Mouse (Mus musculus) spleen, postnatal 4 days (tissue): ENCODE data around the gene Cers2.

Experiments
- DNase-seq, 2 experiments: peaks; one replicate each; pipeline ENCODE4 v3.0.0; 2022; ENCODE audit warnings: low spot score in 2 of 2

Cers2 gene

GRCm38 (mm10) chr3:95289419-95289818 is 25.2 kb upstream of the Cers2 start:
- DNase-seq: no peak

- no peak for DNase-seq
Observed at GRCm38 (mm10) chr3:95290156-95290555, 24.4 kb upstream of the Cers2 start.

- DNase-seq: no peak
Observed at GRCm38 (mm10) chr3:95291041-95291440, 23.6 kb upstream of the Cers2 start.

- DNase-seq: no peak
Observed at GRCm38 (mm10) chr3:95292899-95293298, 21.7 kb upstream of the Cers2 start.

- no peak for DNase-seq
Observed at GRCm38 (mm10) chr3:95293537-95293936, 21.1 kb upstream of the Cers2 start.

- no peak for DNase-seq
Observed at GRCm38 (mm10) chr3:95294316-95294715, 20.3 kb upstream of the Cers2 start.

- DNase-seq: no peak
Observed at GRCm38 (mm10) chr3:95294718-95295117, 19.9 kb upstream of the Cers2 start.

GRCm38 (mm10) chr3:95295321-95296102 is 19.1 kb upstream of the Cers2 start:
- DNase-seq: no peak

GRCm38 (mm10) chr3:95296103-95296469 is 18.5 kb upstream of the Cers2 start:
- peak; percentile 47 to 78 for DNase-seq

GRCm38 (mm10) chr3:95298018-95298417 is 16.6 kb upstream of the Cers2 start:
- no peak for DNase-seq

- DNase-seq: no peak
Observed at GRCm38 (mm10) chr3:95301204-95301796, 13.3 kb upstream of the Cers2 start.

- DNase-seq: no peak
Observed at GRCm38 (mm10) chr3:95306244-95306643, 8.3 kb upstream of the Cers2 start.

GRCm38 (mm10) chr3:95307100-95307499 is 7.5 kb upstream of the Cers2 start, which contains the start of gene Anxa9:
Gene Anxa9, minus strand, starts transcription at chr3:95307176.
- no peak for DNase-seq

GRCm38 (mm10) chr3:95310496-95310895 is 4.1 kb upstream of the Cers2 start:
- DNase-seq: no peak

GRCm38 (mm10) chr3:95310968-95311882 is 3.4 kb upstream of the Cers2 start:
- peak; percentile 72 to 82 for DNase-seq

- DNase-seq: peak; percentile 68 to 77
Observed at GRCm38 (mm10) chr3:95312623-95313022, 2.0 kb upstream of the Cers2 start.

GRCm38 (mm10) chr3:95313476-95313875 is 1.1 kb upstream of the Cers2 start:
- DNase-seq: no peak

- DNase-seq: no peak
Observed at GRCm38 (mm10) chr3:95314075-95314474, 516 bp upstream of the Cers2 start.

GRCm38 (mm10) chr3:95315094-95315843 is 678 bp downstream of the Cers2 start:
- DNase-seq: peak; percentile 95 to 97

- DNase-seq: no peak
Observed at GRCm38 (mm10) chr3:95315844-95316550, 1.4 kb downstream of the Cers2 start.
